Mouse (Mus musculus): Measurements from ENCODE around the gene Mei4. TPM values are rescaled to one million over a fixed set of nuclear protein-coding genes. Genes with fewer than 3 reads are reported as not detected.

Mei4 gene
- under 1 TPM; 0.13 to 0.60 TPM for polyA plus RNA-seq (2017; shearing (Covaris generic))

- peak; percentile 81 for ATAC-seq
Measured at GRCm38 (mm10) chr9:81863181-81863887, at the start of gene Mei4. Mei4 (plus strand) TSS chr9:81863670.

DNA sequence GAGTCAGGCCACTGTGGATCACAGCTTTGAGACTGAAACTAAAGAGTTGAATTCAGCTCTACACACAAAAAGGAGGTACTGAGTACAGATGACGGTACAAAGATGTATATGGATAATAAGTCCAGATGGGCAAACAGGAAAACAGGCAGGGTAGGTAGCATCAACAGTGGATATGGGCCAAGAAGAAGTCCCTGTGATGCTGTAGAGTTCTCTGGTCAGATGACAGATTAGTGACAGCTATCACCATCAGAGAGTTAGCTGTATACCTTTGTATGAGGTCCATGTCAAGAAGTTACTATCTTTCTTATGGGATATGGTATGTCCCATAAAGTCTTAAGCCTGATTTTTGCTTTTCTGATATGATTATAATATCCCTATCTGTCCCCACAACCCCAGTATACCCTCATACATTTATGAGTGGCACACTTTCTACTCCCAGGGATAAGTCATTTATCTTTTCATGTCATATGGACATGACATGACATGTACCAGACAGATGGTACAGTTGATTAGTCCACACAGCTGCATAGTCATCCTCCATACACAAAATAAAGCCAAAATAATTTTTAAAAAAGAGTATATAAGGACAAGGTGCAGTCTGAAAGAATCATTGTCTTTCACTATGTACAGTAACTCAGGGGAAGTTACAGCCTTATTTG is 43.6 kb upstream of the Mei4 start:
- ATAC-seq, result no peak

DNA sequence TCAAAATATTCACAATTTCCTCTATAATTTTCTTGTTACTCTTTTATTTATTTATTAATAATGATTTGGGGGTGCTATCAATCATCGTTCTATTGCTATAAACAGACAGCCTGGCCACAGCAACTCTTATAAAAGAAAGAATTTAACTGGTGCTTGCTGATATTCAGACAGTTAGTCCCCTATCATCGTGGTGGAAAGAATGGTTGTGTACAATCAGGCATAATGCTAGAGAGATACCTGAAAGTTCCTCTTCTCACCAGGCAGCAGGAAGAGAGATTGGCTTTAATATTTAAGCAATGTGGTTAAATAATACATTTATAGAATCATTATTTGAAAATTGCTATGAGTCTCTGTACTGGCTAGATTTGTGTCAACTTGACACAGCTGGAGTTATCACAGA is 35.9 kb upstream of the Mei4 start:
- ATAC-seq, result no peak

DNA sequence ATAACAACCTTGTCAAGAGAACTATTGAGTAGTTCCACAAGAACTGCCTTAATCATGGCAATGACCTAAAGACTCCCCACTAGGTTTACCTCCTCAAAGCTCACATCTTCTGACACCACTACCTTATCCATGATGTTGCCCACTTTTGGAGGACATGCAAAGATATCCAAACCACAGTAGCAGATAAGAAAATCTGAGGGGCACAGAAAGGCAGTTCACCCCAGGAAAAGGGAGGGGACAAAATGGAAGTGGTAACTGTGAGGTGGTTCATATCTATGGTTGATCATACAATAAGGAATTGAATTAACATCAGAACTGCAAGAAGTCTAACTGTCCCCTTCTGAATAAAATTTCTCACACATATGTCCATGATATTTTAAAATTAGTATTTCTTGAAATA is 29.4 kb upstream of the Mei4 start:
- ATAC-seq, result no peak

- ATAC-seq, result no peak
Measured at GRCm38 (mm10) chr9:81858861-81859260, 4.6 kb upstream of the Mei4 start.

GRCm38 (mm10) chr9:81863888-81864234 is 391 bp downstream of the Mei4 start:
- peak; percentile 44 for ATAC-seq

DNA sequence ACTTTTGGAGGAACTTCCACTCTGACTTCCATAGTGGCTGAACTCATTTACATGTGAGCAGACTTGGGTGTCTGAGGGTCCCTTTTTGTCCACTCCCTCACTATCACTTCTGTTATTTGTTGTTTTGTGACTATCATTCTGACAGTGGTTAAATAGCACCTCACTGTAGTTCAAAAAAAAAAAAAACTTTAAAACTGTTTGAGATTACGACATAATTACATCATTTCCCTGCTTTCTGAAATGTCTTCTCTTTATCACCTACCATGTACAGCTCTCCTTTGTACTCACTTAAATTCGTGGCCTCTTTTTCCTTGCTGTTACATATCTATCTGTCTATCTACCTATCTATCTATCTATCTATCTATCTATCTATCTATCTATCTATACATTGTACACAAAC is 2.6 kb downstream of the Mei4 start:
- no peak for ATAC-seq

GRCm38 (mm10) chr9:81921456-81921855 is 58.0 kb downstream of the Mei4 start:
- no peak for ATAC-seq

DNA sequence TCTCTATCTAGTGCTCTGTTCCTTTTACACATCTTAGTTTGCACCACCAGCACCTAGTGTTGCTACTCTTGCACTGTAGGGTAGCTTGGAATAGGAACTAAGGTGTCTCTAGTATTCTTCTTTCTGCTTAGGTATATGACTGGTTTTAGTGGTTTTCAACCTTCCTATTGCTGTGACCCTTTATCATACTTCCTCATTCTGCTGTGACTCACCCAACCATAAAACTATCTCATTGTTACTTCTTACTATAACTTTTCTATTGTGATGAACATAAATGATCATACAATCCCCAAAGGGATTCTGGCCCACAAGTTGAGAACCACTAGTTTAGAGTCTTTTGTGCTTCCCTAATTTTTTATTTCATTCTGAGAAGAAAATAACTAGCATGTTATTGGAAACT is 61.3 kb downstream of the Mei4 start:
- no peak for ATAC-seq

GRCm38 (mm10) chr9:81940533-81940932 is 77.1 kb downstream of the Mei4 start:
- ATAC-seq, result no peak

DNA sequence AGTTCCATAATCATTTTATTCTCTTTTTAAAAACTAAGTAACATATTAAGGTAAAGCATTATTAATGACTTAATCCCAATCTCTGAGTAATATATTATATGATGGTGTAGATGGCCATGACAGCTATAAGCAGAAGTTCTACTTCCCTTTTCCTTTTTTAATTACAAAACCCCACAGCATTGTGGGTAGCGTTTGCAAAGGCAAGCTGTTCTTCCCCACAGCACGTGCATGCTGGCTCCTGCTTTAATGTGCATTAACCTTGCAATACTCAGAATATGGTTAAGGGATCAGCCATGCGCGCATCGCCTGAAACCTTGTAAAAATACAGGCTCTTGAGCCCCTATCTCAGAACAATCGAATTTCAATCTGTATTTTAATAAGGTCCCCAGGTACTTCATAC is 82.2 kb downstream of the Mei4 start:
- ATAC-seq, result no peak

- ATAC-seq, result no peak
Measured at GRCm38 (mm10) chr9:81956858-81957257, 93.4 kb downstream of the Mei4 start.

GRCm38 (mm10) chr9:81957842-81958241 is 94.4 kb downstream of the Mei4 start:
- ATAC-seq, result no peak

DNA sequence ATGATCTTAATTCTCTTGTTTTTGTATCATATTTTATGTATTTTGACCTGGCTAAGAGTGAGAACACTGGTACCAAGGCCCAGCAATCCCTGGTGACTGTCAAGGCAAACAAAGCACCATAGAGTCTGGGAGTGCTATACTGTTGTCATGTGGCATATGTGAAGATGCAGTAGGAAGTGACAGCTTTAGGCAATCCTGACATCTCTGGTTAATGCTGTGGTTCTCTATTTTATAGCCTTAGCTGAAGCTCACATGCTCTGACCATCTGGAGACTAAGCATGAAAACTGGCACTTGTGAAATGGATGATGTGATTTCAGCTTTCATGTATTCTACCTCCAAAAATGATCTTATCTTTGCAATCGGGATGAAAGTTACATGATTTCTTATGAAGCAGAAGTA is 103.3 kb downstream of the Mei4 start:
- ATAC-seq, result no peak

DNA sequence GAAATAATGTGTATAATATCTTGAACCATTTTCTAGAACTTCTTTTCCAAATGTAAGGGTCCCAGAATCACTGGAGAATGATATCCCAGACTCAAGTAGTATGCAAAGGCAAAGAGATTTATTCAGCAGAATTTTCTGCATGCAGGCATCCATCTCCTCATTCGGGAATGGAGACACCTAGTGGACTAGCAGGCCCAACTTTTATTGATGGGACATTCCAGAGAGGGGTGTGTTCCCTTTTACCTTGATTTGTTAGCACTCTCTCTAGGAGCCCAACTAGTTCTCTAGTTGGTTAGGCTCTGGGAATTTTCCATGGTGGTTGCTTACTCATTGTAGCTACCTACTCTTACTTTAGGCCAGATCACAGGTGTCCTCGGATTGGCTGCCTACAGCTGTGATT is 105.5 kb downstream of the Mei4 start:
- no peak for ATAC-seq

DNA sequence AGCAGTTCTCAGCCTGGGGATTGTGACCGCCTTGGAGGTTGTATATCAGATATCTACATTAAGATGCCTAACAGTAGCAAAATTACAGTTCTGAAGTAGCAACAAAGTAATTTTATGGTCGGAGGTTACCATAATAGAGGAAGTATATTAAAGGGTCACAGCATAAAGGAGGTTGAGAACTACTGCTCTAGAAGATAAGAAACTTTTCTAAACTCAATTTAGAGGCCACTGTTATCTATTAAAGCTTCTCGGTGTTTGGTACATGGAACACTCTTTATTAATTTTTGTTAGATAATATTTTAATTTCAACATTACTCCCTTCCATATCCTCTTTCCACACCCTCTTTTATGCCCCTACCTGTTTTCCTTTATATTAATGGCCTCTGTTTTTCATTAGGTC is 119.0 kb downstream of the Mei4 start:
- no peak for ATAC-seq

- ATAC-seq, result no peak
Measured at GRCm38 (mm10) chr9:82012991-82013390, 149.5 kb downstream of the Mei4 start.

GRCm38 (mm10) chr9:82042515-82043056 is 179.1 kb downstream of the Mei4 start:
- no peak for ATAC-seq

DNA sequence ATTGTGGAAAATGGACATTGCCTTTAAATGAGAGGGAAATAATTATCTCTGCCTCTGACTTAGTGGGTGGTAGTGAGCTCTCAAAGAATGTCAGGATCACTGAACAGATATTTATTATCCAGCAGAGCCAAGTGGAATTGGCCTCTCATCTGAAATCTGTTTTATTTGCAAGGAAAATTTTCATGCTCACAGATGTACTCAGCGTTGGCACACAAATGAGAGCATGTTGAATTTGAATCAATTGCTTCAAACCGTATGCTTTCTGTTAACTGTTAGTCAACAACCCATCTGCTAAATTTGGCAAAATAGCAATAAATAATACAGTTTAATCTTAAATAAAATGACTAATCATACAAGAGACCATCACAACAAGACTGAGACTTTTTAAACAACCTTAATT is 181.0 kb downstream of the Mei4 start:
- no peak for ATAC-seq

GRCm38 (mm10) chr9:82073832-82074231 is 210.4 kb downstream of the Mei4 start:
- no peak for ATAC-seq

DNA sequence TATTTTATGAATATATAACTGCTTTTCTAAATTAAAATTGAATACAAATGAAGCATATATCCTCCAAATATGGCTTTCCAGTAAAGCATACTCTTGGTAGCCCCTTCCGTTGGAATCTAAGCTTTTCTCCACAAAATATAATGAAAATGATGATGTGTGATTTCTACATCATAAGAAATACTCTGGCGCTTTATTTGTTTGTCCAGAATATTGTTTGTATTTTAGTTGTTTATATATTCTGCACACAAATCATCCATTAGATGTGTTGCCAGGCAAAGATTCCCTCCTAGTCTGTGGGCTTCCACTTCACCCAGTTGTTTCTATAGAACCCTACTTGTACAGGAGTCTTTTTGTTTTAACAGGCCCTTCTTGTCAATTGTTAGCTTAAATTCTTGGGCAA is 211.8 kb downstream of the Mei4 start:
- no peak for ATAC-seq

GRCm38 (mm10) chr9:82096409-82096808 is 232.9 kb downstream of the Mei4 start:
- ATAC-seq, result no peak

DNA sequence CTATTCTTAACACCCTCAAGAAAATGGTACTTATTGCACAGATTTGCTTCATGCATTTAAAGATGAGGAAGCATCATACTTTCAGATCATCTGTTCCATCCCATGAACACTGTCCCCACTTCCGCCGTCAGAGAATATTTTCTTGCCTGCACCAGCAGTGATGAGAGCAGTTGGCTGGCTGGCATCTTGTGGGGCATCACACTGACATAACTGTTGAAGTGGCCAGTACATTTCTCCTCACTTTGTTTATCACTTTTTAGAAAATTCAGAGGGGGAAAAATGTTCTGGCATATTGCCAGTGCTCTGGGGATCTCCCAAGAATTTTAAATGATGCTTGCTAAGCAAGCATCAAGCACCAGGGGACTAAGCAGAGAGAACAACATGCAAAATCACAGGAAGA is 251.4 kb downstream of the Mei4 start:
- ATAC-seq, result no peak

DNA sequence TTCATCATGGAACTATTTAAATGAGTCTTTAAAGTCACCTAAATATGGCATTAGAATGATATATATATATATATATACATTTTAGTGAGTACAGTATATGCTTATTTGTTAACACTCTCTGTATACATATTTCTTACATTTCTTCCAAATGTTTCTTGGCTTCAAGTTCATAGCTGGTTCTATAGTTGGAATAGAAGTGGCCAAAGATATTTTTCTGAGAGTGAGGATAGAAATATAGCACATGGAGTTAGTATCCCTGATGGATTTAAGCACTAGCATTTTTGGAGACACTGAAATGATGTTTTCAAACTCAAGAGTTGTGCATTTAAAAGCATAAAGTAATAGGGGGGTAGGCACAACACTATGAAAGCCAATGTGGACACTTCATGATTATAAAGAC is 272.6 kb downstream of the Mei4 start:
- no peak for ATAC-seq
